Mouse (Mus musculus) lung, postnatal 0 days (tissue): Measurements from ENCODE around the gene AC124108.1. TPM values are rescaled to one million over a fixed set of nuclear protein-coding genes. Genes with fewer than 3 reads are reported as not detected.

ENCODE experiments used
- ATAC-seq: fragments of 200-750 bp; cut with Nextera tagmentation; 2 replicates; pipeline ENCODE4 v1.8.0; 2017; ENCODE audit warnings: moderate library complexity
- DNase-seq: peaks from one replicate; pipeline ENCODE4 v3.0.0-alpha.2; 2016; ENCODE audit warnings: low spot score
- H3K27ac ChIP-seq: fragments of 300-500 bp; sonication (generic); 2 replicates; pipeline ENCODE4 v1.5.1; 2014; ENCODE audit warnings: antibody characterized with exemption, mild to moderate bottlenecking, low read length, mixed read lengths
- H3K27me3 ChIP-seq: fragments of 300-500 bp; sonication (generic); replicated peaks from 2 replicates; pipeline ENCODE4 v1.6.1; 2014; ENCODE audit warnings: low read length, mixed read lengths; ENCODE audit not compliant: insufficient read depth
- H3K36me3 ChIP-seq: fragments of 300-500 bp; sonication (generic); 2 replicates; pipeline ENCODE4 v1.6.1; 2014; ENCODE audit warnings: low read length, mixed read lengths; ENCODE audit not compliant: insufficient read depth
- H3K4me1 ChIP-seq: fragments of 300-500 bp; sonication (generic); 2 replicates; pipeline ENCODE4 v1.6.1; 2014; ENCODE audit warnings: antibody characterized with exemption, low read depth, low read length, mixed read lengths; ENCODE audit not compliant: insufficient read depth
- H3K4me2 ChIP-seq: fragments of 300-500 bp; sonication (generic); replicated peaks from 2 replicates; pipeline ENCODE4 v1.6.1; 2014; ENCODE audit warnings: low read depth, mild to moderate bottlenecking, low read length, moderate library complexity, mixed read lengths
- H3K4me3 ChIP-seq: fragments of 300-500 bp; sonication (generic); 2 replicates; pipeline ENCODE4 v1.5.1; 2014; ENCODE audit warnings: low read depth, low read length
- H3K9ac ChIP-seq: fragments of 300-500 bp; sonication (generic); replicated peaks from 2 replicates; pipeline ENCODE4 v1.6.1; 2014; ENCODE audit warnings: low read depth, mild to moderate bottlenecking
- H3K9me3 ChIP-seq: fragments of 300-500 bp; sonication (generic); 2 replicates; pipeline ENCODE4 v1.6.1; 2016; ENCODE audit warnings: low read length, mixed read lengths
- CTCF ChIP-seq: IDR thresholded peaks from 2 replicates; pipeline ENCODE4 v1.5.1; 2016; ENCODE audit warnings: antibody characterized with exemption, mild to moderate bottlenecking
- EP300 ChIP-seq: IDR thresholded peaks from 2 replicates; pipeline ENCODE4 v1.6.1; 2016; ENCODE audit warnings: antibody characterized with exemption, mild to moderate bottlenecking, control low read depth
- WGBS: fragments of 180-500 bp; shearing (Covaris S2); extraction: QIAGEN DNeasy Blood & Tissue Kit; methylation state at CpG from one replicate; pipeline ENCODE4 v1.1.7; 2014; 5-methylcytosine and 5-hydroxymethylcytosine counted together
- polyA plus RNA-seq: library from polyadenylated mRNA; unstranded; fragments of >200 nt; fragmentation: Nextera tagmentation; extraction: Ambion mirVana; gene quantifications from 2 replicates; pipeline ENCODE4 v1.2.1, GENCODE M21; 2015

The AC124108.1 gene
- polyA plus RNA-seq, 1 experiment from 2014 or later, result not detected

DNA sequence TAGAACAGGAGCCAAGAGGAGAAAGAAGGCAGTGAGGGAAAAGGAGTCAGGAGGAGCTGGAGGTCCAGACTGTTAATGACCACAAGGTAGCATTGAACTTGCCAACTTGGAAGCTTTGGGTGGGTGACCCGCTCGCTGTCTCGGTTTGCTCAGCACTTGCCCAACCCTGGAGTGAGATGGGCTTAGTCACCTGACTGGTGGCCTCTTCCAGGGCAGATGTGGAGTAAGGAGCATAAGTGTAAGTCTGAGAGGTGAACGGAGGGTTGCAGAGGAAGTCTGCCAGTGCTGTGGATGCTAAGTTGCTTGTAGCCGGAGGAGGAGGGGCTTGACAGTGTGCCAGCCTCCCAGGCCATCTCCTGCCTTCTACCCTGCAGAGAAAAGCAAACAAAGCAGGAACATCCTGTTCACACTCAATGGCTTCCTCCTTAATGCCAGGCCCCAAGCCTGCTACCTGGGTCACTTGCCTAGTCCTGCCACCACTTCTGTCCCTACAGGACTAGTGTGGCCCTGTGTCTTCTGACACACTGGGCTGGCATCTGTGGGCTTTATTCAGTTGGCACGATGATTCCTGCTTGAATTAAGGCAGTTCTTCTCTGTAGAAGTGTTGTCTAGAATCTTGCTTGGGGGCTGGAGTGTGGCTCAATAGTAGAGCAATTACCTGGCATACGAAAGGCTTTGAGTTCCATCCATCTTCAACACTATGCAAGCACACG, 45.1 kb upstream of the AC124108.1 start:
- ATAC-seq, result peak; percentile 34
- Histone ChIP-seq H3K27me3 (no peaks in the 10 kb centered on the region), H3K36me3 (no peaks in the 10 kb centered on the region), H3K4me3 (no peak overlapping the region), H3K27ac (no peak overlapping the region), H3K4me1 (no peaks in the 10 kb centered on the region), H3K4me2 (no peak overlapping the region), H3K9me3 (no peaks in the 10 kb centered on the region), H3K9ac (no peak overlapping the region)
- WGBS, result 70% methylated on average over 8 of the region's 8 CpGs
- TF ChIP-seq CTCF, result no peak
- TF ChIP-seq EP300, result no peak
- DNase-seq, result peak; percentile 59

- WGBS, result 68% methylated on average over 2 of the region's 2 CpGs
- H3K9me3 ChIP-seq, result no peaks in the 10 kb centered on the region
- DNase-seq (no peak), ATAC-seq (no peak)
- no peak for TF ChIP-seq EP300
- TF ChIP-seq CTCF, result no peak
- no peaks in the 10 kb centered on the region for H3K4me1 ChIP-seq
- H3K4me3 ChIP-seq, result no peak overlapping the region
- no peak overlapping the region for H3K9ac ChIP-seq
- H3K4me2 ChIP-seq, result no peak overlapping the region
- H3K36me3 ChIP-seq, result no peaks in the 10 kb centered on the region
- H3K27me3 ChIP-seq, result no peaks in the 10 kb centered on the region
- H3K27ac ChIP-seq, result no peak overlapping the region
These were observed 41.8 kb upstream of the AC124108.1 start for GRCm38 (mm10) chr1:132149410-132149809.

DNA sequence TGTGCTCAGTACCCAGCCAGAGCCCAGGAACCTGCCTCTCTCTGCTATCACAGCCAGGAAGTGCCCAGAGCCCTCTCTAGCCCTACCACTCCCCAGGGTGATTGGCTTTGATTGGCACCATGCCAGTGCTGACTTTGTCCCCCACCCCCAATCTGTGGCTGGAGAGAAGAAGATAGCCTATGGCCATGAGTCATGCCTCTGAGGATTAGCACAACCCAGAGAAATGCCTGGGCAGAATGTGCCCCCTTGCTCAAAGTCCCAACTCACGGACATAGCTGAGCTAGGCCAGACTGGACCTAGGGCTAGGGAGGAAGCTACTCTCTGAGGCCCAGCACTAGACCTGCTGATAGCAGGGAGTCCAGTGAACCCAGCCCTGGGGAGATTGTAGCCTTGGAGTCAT, 41.1 kb upstream of the AC124108.1 start:
- no peak overlapping the region for H3K4me3 ChIP-seq
- H3K27me3 ChIP-seq, result no peaks in the 10 kb centered on the region
- H3K4me2 ChIP-seq, result no peak overlapping the region
- no peak for TF ChIP-seq EP300
- H3K9me3 ChIP-seq, result no peaks in the 10 kb centered on the region
- no peaks in the 10 kb centered on the region for H3K4me1 ChIP-seq
- H3K9ac ChIP-seq, result no peak overlapping the region
- no peaks in the 10 kb centered on the region for H3K36me3 ChIP-seq
- H3K27ac ChIP-seq, result peak overlapping the region; percentile 60
- WGBS, result 43% methylated on average over 1 of the region's 1 CpGs
- ATAC-seq, result peak; percentile 25
- no peak for DNase-seq

DNA sequence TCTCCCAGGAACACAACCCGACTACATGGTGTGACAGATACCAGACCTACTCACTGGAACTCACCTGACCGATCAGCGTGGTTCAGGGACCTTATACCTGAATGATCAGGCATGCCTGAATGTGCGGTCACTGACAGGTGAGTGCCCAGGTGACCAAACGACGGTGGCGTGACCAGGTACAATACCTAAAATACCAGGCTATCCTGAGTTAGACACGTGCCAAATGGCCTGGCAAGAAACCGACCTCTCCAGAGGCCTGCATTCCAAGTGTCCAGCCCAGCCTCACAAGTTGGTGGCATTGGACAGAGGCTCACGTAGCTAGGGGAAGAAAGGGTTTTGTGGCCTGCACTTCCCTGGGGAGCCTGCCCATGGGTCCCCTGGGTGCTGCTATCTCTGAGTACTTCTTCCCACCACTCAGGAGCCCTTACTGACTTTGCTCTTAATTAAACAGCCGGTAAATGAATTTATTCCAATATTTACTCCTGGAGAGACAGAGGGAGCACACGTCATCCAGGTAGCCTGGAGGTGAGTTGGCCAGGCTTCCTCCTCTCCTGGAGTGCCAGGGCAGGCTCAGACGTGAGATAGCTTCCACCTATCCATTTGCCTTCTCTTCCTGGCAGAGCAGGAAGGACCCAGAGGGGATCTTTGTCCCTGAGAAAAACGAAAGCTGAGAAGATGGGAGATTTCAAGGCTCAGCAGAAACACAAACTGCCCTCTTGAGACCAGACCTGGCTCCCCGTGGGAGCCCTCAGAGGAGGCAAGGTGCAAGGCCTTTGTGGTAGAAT, 40.2 kb upstream of the AC124108.1 start:
- Histone ChIP-seq H3K4me3 (no peak overlapping the region), H3K4me1 (no peaks in the 10 kb centered on the region), H3K9ac (no peak overlapping the region), H3K36me3 (no peaks in the 10 kb centered on the region), H3K4me2 (no peak overlapping the region), H3K27ac (peak overlapping the region; percentile 60), H3K9me3 (no peaks in the 10 kb centered on the region), H3K27me3 (no peaks in the 10 kb centered on the region)
- WGBS, result 53% methylated on average over 15 of the region's 15 CpGs
- peak; percentile 64 for DNase-seq
- no peak for TF ChIP-seq EP300
- no peak for TF ChIP-seq CTCF
- ATAC-seq, result peak; percentile 75

DNA sequence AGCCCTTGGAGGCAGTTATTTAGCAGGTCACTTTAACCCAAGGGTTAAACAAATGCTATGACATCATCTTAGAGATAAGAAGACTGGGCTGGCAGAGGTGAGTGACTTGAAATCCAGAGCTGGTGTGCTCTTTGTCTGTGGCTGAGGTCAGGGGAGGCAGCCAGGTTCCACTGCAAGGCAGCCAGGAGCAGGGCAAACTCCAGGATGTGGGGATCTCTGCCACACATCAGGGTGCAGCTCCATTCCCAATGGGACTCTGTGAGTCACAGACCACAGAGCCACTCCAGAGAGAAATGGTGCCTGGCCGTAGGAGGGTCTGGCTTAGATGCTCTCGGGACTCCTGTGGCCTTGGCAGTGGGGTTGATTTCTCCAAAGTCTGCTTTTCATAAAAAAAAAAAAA, 39.3 kb upstream of the AC124108.1 start:
- 49% methylated on average over 2 of the region's 2 CpGs for WGBS
- Histone ChIP-seq H3K4me3 (no peak overlapping the region), H3K27me3 (no peaks in the 10 kb centered on the region), H3K4me2 (no peak overlapping the region), H3K36me3 (no peaks in the 10 kb centered on the region), H3K9me3 (no peaks in the 10 kb centered on the region), H3K4me1 (no peaks in the 10 kb centered on the region), H3K27ac (peak overlapping the region; percentile 60; the same call in 1 of the 2 replicates), H3K9ac (no peak overlapping the region)
- DNase-seq (peak; percentile 38), ATAC-seq (no peak)
- TF ChIP-seq EP300, result no peak
- TF ChIP-seq CTCF, result no peak

- Histone ChIP-seq H3K36me3 (no peaks in the 10 kb centered on the region), H3K27ac (no peak overlapping the region), H3K9me3 (no peaks in the 10 kb centered on the region), H3K27me3 (0 out of 2 replicates have a peak, but pooled peaks cover 6% of the 10 kb centered on the region), H3K4me2 (no peak overlapping the region), H3K9ac (no peak overlapping the region), H3K4me1 (no peaks in the 10 kb centered on the region), H3K4me3 (no peak overlapping the region)
- ATAC-seq (no peak), DNase-seq (no peak)
- TF ChIP-seq CTCF (no peak), EP300 (no peak)
- 69% methylated on average over 15 of the region's 15 CpGs for WGBS
These were observed 38.1 kb upstream of the AC124108.1 start for GRCm38 (mm10) chr1:132153086-132153690.
